Mouse (Mus musculus): ENCODE results near the gene Chd3. TPM values are rescaled to one million over a fixed set of nuclear protein-coding genes. Genes with fewer than 3 reads are reported as not detected.

The Chd3 gene
- 77.4 and 89.3 TPM in 2 replicates for polyA plus RNA-seq (2015; fragmentation: Nextera tagmentation; extraction: Ambion mirVana)

GRCm38 (mm10) chr11:69369215-69369989 lies at the start of gene Chd3:
Gene Chd3 (minus strand): TSS chr11:69369406.
- Histone ChIP-seq H3K9ac (peak within 1 kb of the TSS; percentile 98), H3K4me2 (peak within 1 kb of the TSS; percentile 87), H3K9me3 (no peaks in the 10 kb centered on the region), H3K4me1 (peaks cover 59% of the 10 kb centered on the region), H3K36me3 (peaks cover 12% of the 10 kb centered on the region; the same call in 1 of the 2 replicates), H3K27me3 (no peaks in the 10 kb centered on the region), H3K4me3 (peak within 1 kb of the TSS; percentile 81), H3K27ac (peak within 1 kb of the TSS; percentile 99)
- under 1% methylated on average over 10 of the region's 34 CpGs for WGBS
- no peak for ATAC-seq (ENCODE audit: insufficient number of reproducible peaks, low FRiP score, low TSS enrichment, low read depth)

GRCm38 (mm10) chr11:69417449-69418384 lies 48.5 kb upstream of the Chd3 start:
- under 1% methylated on average over 39 of the region's 39 CpGs for WGBS
- Histone ChIP-seq H3K9ac (peak overlapping the region; percentile 42), H3K9me3 (no peaks in the 10 kb centered on the region), H3K4me3 (peak overlapping the region; percentile 62), H3K36me3 (peaks cover 3% of the 10 kb centered on the region; the same call in 1 of the 2 replicates), H3K4me2 (peak overlapping the region; percentile 94), H3K27me3 (peaks cover 22% of the 10 kb centered on the region), H3K4me1 (peaks cover 72% of the 10 kb centered on the region), H3K27ac (peak overlapping the region; percentile 98)
- ATAC-seq (ENCODE audit: insufficient number of reproducible peaks, low FRiP score, low TSS enrichment, low read depth) = peak; percentile 37

GRCm38 (mm10) chr11:69416921-69417448 lies 47.8 kb upstream of the Chd3 start:
- Histone ChIP-seq H3K4me3 (peak overlapping the region; percentile 62), H3K4me1 (peaks cover 78% of the 10 kb centered on the region), H3K4me2 (peak overlapping the region; percentile 94), H3K9ac (no peak overlapping the region), H3K36me3 (peaks cover 7% of the 10 kb centered on the region; the same call in 1 of the 2 replicates), H3K27ac (peak overlapping the region; percentile 98), H3K27me3 (peaks cover 15% of the 10 kb centered on the region), H3K9me3 (no peaks in the 10 kb centered on the region)
- no peak for ATAC-seq (ENCODE audit: insufficient number of reproducible peaks, low FRiP score, low TSS enrichment, low read depth)
- 5% methylated on average over 8 of the region's 8 CpGs for WGBS

- H3K27ac ChIP-seq = peak overlapping the region; percentile 98
- no peak for ATAC-seq (ENCODE audit: insufficient number of reproducible peaks, low FRiP score, low TSS enrichment, low read depth)
- no peak overlapping the region for H3K9ac ChIP-seq
Measured at GRCm38 (mm10) chr11:69416509-69416908, 47.3 kb upstream of the Chd3 start.

GRCm38 (mm10) chr11:69415668-69416451 lies 46.7 kb upstream of the Chd3 start:
- peak overlapping the region; percentile 62 for H3K4me3 ChIP-seq
- H3K36me3 ChIP-seq = peaks cover 7% of the 10 kb centered on the region; the same call in 1 of the 2 replicates
- peaks cover 72% of the 10 kb centered on the region for H3K4me1 ChIP-seq
- peak overlapping the region; percentile 98 for H3K27ac ChIP-seq
- peak overlapping the region; percentile 94 for H3K4me2 ChIP-seq
- no peaks in the 10 kb centered on the region for H3K9me3 ChIP-seq
- H3K9ac ChIP-seq = peak overlapping the region; percentile 76
- 0% methylated on average over 13 of the region's 25 CpGs for WGBS
- 0 out of 2 replicates have a peak, but pooled peaks have one; percentile 5 for ATAC-seq (ENCODE audit: insufficient number of reproducible peaks, low FRiP score, low TSS enrichment, low read depth)
- peaks cover 3% of the 10 kb centered on the region for H3K27me3 ChIP-seq

More at GRCm38 (mm10) chr11:69416509-69416908, 47.3 kb upstream of the Chd3 start:
- no peaks in the 10 kb centered on the region for H3K9me3 ChIP-seq
- peaks cover 78% of the 10 kb centered on the region for H3K4me1 ChIP-seq
- H3K27me3 ChIP-seq = peaks cover 10% of the 10 kb centered on the region
- WGBS = 0% methylated on average over 4 of the region's 4 CpGs
- peak overlapping the region; percentile 62 for H3K4me3 ChIP-seq
- H3K4me2 ChIP-seq = peak overlapping the region; percentile 94
- peaks cover 7% of the 10 kb centered on the region; the same call in 1 of the 2 replicates for H3K36me3 ChIP-seq

GRCm38 (mm10) chr11:69415327-69415667 lies 46.1 kb upstream of the Chd3 start:
- H3K9ac ChIP-seq = peak overlapping the region; percentile 76
- no peak for ATAC-seq (ENCODE audit: insufficient number of reproducible peaks, low FRiP score, low TSS enrichment, low read depth)
- peak overlapping the region; percentile 94 for H3K4me2 ChIP-seq
- peak overlapping the region; percentile 62 for H3K4me3 ChIP-seq
- H3K4me1 ChIP-seq = peaks cover 69% of the 10 kb centered on the region
- peaks cover 7% of the 10 kb centered on the region; the same call in 1 of the 2 replicates for H3K36me3 ChIP-seq
- H3K27ac ChIP-seq = peak overlapping the region; percentile 98
- WGBS = 0% methylated on average over 3 of the region's 3 CpGs
- no peaks in the 10 kb centered on the region for H3K9me3 ChIP-seq
- no peaks in the 10 kb centered on the region for H3K27me3 ChIP-seq

- Histone ChIP-seq H3K27ac (peak overlapping the region; percentile 98), H3K4me2 (peak overlapping the region; percentile 94), H3K4me1 (peaks cover 69% of the 10 kb centered on the region), H3K9ac (peak overlapping the region; percentile 76), H3K36me3 (peaks cover 7% of the 10 kb centered on the region; the same call in 1 of the 2 replicates), H3K4me3 (peak overlapping the region; percentile 62), H3K27me3 (no peaks in the 10 kb centered on the region), H3K9me3 (no peaks in the 10 kb centered on the region)
- no peak for ATAC-seq (ENCODE audit: insufficient number of reproducible peaks, low FRiP score, low TSS enrichment, low read depth)
- 6% methylated on average over 4 of the region's 4 CpGs for WGBS
Measured at GRCm38 (mm10) chr11:69414421-69415326, 45.5 kb upstream of the Chd3 start.

GRCm38 (mm10) chr11:69413221-69414181 lies 44.3 kb upstream of the Chd3 start, which contains the start of gene Kdm6b:
Gene Kdm6b (minus strand): TSS chr11:69413675.
- ATAC-seq (ENCODE audit: insufficient number of reproducible peaks, low FRiP score, low TSS enrichment, low read depth) = no peak
- Histone ChIP-seq H3K9me3 (no peaks in the 10 kb centered on the region), H3K27me3 (no peaks in the 10 kb centered on the region), H3K36me3 (peaks cover 7% of the 10 kb centered on the region; the same call in 1 of the 2 replicates), H3K27ac (peak within 1 kb of the TSS; percentile 98), H3K4me1 (peaks cover 69% of the 10 kb centered on the region), H3K4me2 (peak within 1 kb of the TSS; percentile 94), H3K9ac (peak within 1 kb of the TSS; percentile 23; the same call in 1 of the 2 replicates), H3K4me3 (peak within 1 kb of the TSS; percentile 62)
- 24% methylated on average over 12 of the region's 12 CpGs for WGBS

GRCm38 (mm10) chr11:69412548-69412947 lies 43.3 kb upstream of the Chd3 start:
- Histone ChIP-seq H3K4me3 (peak overlapping the region; percentile 62), H3K27me3 (no peaks in the 10 kb centered on the region), H3K27ac (peak overlapping the region; percentile 98), H3K4me2 (peak overlapping the region; percentile 94), H3K36me3 (peaks cover 14% of the 10 kb centered on the region), H3K4me1 (peaks cover 74% of the 10 kb centered on the region), H3K9me3 (no peaks in the 10 kb centered on the region), H3K9ac (no peak overlapping the region)
- 51% methylated on average over 7 of the region's 7 CpGs for WGBS
- ATAC-seq (ENCODE audit: insufficient number of reproducible peaks, low FRiP score, low TSS enrichment, low read depth) = no peak
